Mouse (Mus musculus) forebrain, postnatal 0 days (tissue): ENCODE results near the gene Csf3. TPM values are rescaled to one million over a fixed set of nuclear protein-coding genes. Genes with fewer than 3 reads are reported as not detected.

Experiments used
- ATAC-seq: fragments of 200-750 bp; cut with Nextera tagmentation; 2 replicates; pipeline ENCODE4 v1.8.0; 2017; ENCODE audit warnings: mild to moderate bottlenecking, moderate library complexity
- DNase-seq: peaks from one replicate; pipeline ENCODE4 v3.0.0-alpha.2; 2015
- H3K27ac ChIP-seq: fragments of 300-500 bp; sonication (generic); 2 replicates; pipeline ENCODE4 v1.5.1; 2014; ENCODE audit warnings: low read depth, mild to moderate bottlenecking, antibody characterized with exemption, low read length, moderate library complexity, mixed read lengths
- H3K27me3 ChIP-seq: fragments of 300-500 bp; sonication (generic); 2 replicates; pipeline ENCODE4 v1.6.1; 2014; ENCODE audit warnings: mild to moderate bottlenecking, low read length, mixed read lengths; ENCODE audit not compliant: insufficient read depth
- H3K36me3 ChIP-seq: fragments of 300-500 bp; sonication (generic); 2 replicates; pipeline ENCODE4 v1.6.1; 2014; ENCODE audit warnings: mild to moderate bottlenecking, moderate library complexity; ENCODE audit not compliant: insufficient read depth
- H3K4me1 ChIP-seq: fragments of 300-500 bp; sonication (generic); 2 replicates; pipeline ENCODE4 v1.6.1; 2014; ENCODE audit warnings: antibody characterized with exemption; ENCODE audit not compliant: insufficient read depth
- H3K4me2 ChIP-seq: fragments of 300-500 bp; sonication (generic); 2 replicates; pipeline ENCODE4 v1.6.1; 2014; ENCODE audit warnings: low read depth, mild to moderate bottlenecking, moderate library complexity
- H3K4me3 ChIP-seq: fragments of 300-500 bp; sonication (generic); 2 replicates; pipeline ENCODE4 v1.5.1; 2014; ENCODE audit warnings: low read depth, low read length, mixed read lengths
- H3K9ac ChIP-seq: fragments of 300-500 bp; sonication (generic); 2 replicates; pipeline ENCODE4 v1.6.1; 2014; ENCODE audit warnings: mild to moderate bottlenecking
- H3K9me3 ChIP-seq: fragments of 300-500 bp; sonication (generic); 2 replicates; pipeline ENCODE4 v1.6.1; 2016; ENCODE audit warnings: low read length
- CTCF ChIP-seq: sonication (generic); IDR thresholded peaks from 2 replicates; pipeline ENCODE4 v1.5.1; 2016; ENCODE audit warnings: antibody characterized with exemption, control low read depth, low read depth
- WGBS: fragments of 180-500 bp; shearing (Covaris S2); extraction: QIAGEN DNeasy Blood & Tissue Kit; methylation state at CpG from one replicate; pipeline ENCODE4 v1.1.7; 2014; 5-methylcytosine and 5-hydroxymethylcytosine counted together
- polyA plus RNA-seq: library from polyadenylated mRNA; unstranded; fragments of >200 nt; fragmentation: Nextera tagmentation; extraction: Ambion mirVana; gene quantifications from 2 replicates; pipeline ENCODE4 v1.2.1, GENCODE M21; 2015
- total RNA-seq: library from RNA; depleted of rRNA; stranded (reverse); fragments of >200 nt; gene quantifications from 2 replicates; pipeline ENCODE4 v1.2.3, GENCODE M21; 2014

Gene Csf3
- total and polyA plus RNA-seq, 2 experiments from 2014 or later = not detected

GRCm38 (mm10) chr11:98682811-98683210, 18.3 kb upstream of the Csf3 start:
- H3K27me3 ChIP-seq = no peaks in the 10 kb centered on the region
- peak overlapping the region; percentile 84 for H3K27ac ChIP-seq
- peak overlapping the region; percentile 98 for H3K4me3 ChIP-seq
- peaks cover 7% of the 10 kb centered on the region; the same call in 1 of the 2 replicates for H3K4me1 ChIP-seq
- peak overlapping the region; percentile 82 for H3K4me2 ChIP-seq
- H3K9me3 ChIP-seq = no peaks in the 10 kb centered on the region
- ATAC-seq (no peak; the same call in 1 of the 2 replicates), DNase-seq (no peak)
- WGBS = 0% methylated on average over 23 of the region's 23 CpGs
- H3K9ac ChIP-seq = peak overlapping the region; percentile 99
- TF ChIP-seq CTCF = no peak
- peaks cover 25% of the 10 kb centered on the region for H3K36me3 ChIP-seq

- Histone ChIP-seq H3K27me3 (no peaks in the 10 kb centered on the region), H3K9ac (no peak overlapping the region), H3K4me3 (no peak overlapping the region), H3K27ac (no peak overlapping the region), H3K9me3 (no peaks in the 10 kb centered on the region), H3K4me1 (peaks cover 7% of the 10 kb centered on the region; the same call in 1 of the 2 replicates), H3K36me3 (peaks cover 48% of the 10 kb centered on the region), H3K4me2 (no peak overlapping the region)
- 92% methylated on average over 9 of the region's 9 CpGs for WGBS
- DNase-seq (no peak), ATAC-seq (no peak)
- TF ChIP-seq CTCF = no peak
Measured at GRCm38 (mm10) chr11:98685642-98686041, 15.4 kb upstream of the Csf3 start.

- 84% methylated on average over 4 of the region's 4 CpGs for WGBS
- no peak for ATAC-seq
- H3K36me3 ChIP-seq = peaks cover 62% of the 10 kb centered on the region
Measured at GRCm38 (mm10) chr11:98686976-98687375, 14.1 kb upstream of the Csf3 start.

GRCm38 (mm10) chr11:98688009-98688408, 13.1 kb upstream of the Csf3 start:
- H3K36me3 ChIP-seq = peaks cover 72% of the 10 kb centered on the region
- TF ChIP-seq CTCF = no peak
- DNase-seq (no peak), ATAC-seq (no peak)
- H3K27me3 ChIP-seq = no peaks in the 10 kb centered on the region
- H3K9me3 ChIP-seq = no peaks in the 10 kb centered on the region
- no peak overlapping the region for H3K4me3 ChIP-seq
- H3K4me2 ChIP-seq = no peak overlapping the region
- H3K4me1 ChIP-seq = peaks cover 7% of the 10 kb centered on the region; the same call in 1 of the 2 replicates
- WGBS = 87% methylated on average over 8 of the region's 8 CpGs
- H3K9ac ChIP-seq = no peak overlapping the region
- H3K27ac ChIP-seq = no peak overlapping the region

More at GRCm38 (mm10) chr11:98686976-98687375, 14.1 kb upstream of the Csf3 start:
- no peak overlapping the region for H3K4me3 ChIP-seq
- peaks cover 7% of the 10 kb centered on the region; the same call in 1 of the 2 replicates for H3K4me1 ChIP-seq
- H3K9ac ChIP-seq = no peak overlapping the region
- no peak for TF ChIP-seq CTCF
- no peak overlapping the region for H3K27ac ChIP-seq
- H3K27me3 ChIP-seq = no peaks in the 10 kb centered on the region
- no peaks in the 10 kb centered on the region for H3K9me3 ChIP-seq
- DNase-seq = no peak
- no peak overlapping the region for H3K4me2 ChIP-seq

- Histone ChIP-seq H3K4me3 (no peak overlapping the region), H3K9me3 (no peaks in the 10 kb centered on the region)
- 82% methylated on average over 13 of the region's 13 CpGs for WGBS
Measured at GRCm38 (mm10) chr11:98693201-98693600, 7.9 kb upstream of the Csf3 start.

GRCm38 (mm10) chr11:98693746-98694145, 7.3 kb upstream of the Csf3 start:
- H3K27me3 ChIP-seq = no peaks in the 10 kb centered on the region
- DNase-seq = no peak
- peaks cover 73% of the 10 kb centered on the region for H3K36me3 ChIP-seq
- H3K9ac ChIP-seq = no peak overlapping the region
- no peak for TF ChIP-seq CTCF
- no peaks in the 10 kb centered on the region for H3K9me3 ChIP-seq
- H3K4me1 ChIP-seq = no peaks in the 10 kb centered on the region
- H3K4me2 ChIP-seq = no peak overlapping the region
- WGBS = 95% methylated on average over 9 of the region's 9 CpGs
- no peak overlapping the region for H3K27ac ChIP-seq
- ATAC-seq = no peak
- H3K4me3 ChIP-seq = no peak overlapping the region

More at GRCm38 (mm10) chr11:98693201-98693600, 7.9 kb upstream of the Csf3 start:
- ATAC-seq = no peak
- Histone ChIP-seq H3K36me3 (peaks cover 76% of the 10 kb centered on the region), H3K4me2 (no peak overlapping the region), H3K27me3 (no peaks in the 10 kb centered on the region), H3K9ac (no peak overlapping the region), H3K27ac (no peak overlapping the region), H3K4me1 (no peaks in the 10 kb centered on the region)
- no peak for DNase-seq
- TF ChIP-seq CTCF = no peak

DNA sequence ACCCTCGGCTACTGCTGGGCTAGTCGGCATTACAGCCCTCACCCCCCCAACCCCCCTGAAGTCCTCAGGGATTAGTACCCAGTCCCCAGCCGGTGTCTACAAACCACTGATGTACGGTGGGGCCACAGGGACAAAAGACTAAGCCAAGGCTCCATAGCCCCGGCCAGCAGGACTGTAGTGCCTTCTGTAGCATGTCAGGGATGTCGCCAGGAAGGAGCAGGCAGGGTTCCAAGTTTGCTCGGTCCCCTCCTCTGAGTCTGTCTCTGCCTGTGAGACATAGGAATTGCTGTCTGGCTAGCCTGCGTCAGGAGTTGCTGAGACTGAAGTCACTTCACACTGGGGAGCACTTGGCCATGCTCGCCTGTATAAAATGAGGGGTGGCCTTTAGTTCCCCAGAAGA, 6.8 kb upstream of the Csf3 start:
- Histone ChIP-seq H3K4me1 (no peaks in the 10 kb centered on the region), H3K36me3 (peaks cover 70% of the 10 kb centered on the region), H3K9ac (no peak overlapping the region), H3K27ac (no peak overlapping the region), H3K4me3 (no peak overlapping the region), H3K9me3 (no peaks in the 10 kb centered on the region), H3K4me2 (no peak overlapping the region), H3K27me3 (no peaks in the 10 kb centered on the region)
- 76% methylated on average over 9 of the region's 9 CpGs for WGBS
- DNase-seq = no peak
- no peak for ATAC-seq
- no peak for TF ChIP-seq CTCF
